Mouse (Mus musculus) cerebellum, adult (tissue): ENCODE measurements around the gene Zfp296.

Experiments used
- ATAC-seq: cut with Nextera tagmentation; 2 replicates; pipeline ENCODE4 v1.9.2; 2017; ENCODE audit warnings: mild to moderate bottlenecking, moderate library complexity, mixed read lengths; ENCODE audit not compliant: insufficient number of reproducible peaks, low FRiP score, low TSS enrichment

Gene Zfp296

GRCm38 (mm10) chr7:19561765-19562642 lies 15.1 kb upstream of the Zfp296 start:
- peak; percentile 73 for ATAC-seq

GRCm38 (mm10) chr7:19562643-19563410 lies 14.3 kb upstream of the Zfp296 start, which contains the start of gene Ppp1r37:
Gene Ppp1r37 (minus strand): TSS chr7:19563076.
- no peak for ATAC-seq

DNA sequence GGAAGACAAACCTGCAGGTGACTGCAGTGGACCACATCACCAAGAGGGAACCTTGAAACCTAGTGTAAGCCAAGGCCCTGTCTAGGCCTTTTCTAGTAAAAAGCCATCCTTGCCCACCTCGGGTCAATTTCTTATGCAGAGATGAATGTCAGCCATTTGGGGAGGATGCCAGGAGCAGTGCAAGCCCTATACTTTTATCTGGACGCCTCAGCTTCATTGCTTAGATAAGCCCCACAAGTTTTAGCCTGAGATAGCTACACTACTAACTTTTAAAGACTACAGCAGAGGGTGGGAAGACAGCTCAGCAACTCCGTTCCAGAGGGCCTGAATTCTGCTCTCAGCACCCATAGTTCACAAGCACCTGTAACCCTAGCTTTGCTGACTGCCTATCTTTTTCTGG lies 13.2 kb upstream of the Zfp296 start:
- ATAC-seq, result no peak

DNA sequence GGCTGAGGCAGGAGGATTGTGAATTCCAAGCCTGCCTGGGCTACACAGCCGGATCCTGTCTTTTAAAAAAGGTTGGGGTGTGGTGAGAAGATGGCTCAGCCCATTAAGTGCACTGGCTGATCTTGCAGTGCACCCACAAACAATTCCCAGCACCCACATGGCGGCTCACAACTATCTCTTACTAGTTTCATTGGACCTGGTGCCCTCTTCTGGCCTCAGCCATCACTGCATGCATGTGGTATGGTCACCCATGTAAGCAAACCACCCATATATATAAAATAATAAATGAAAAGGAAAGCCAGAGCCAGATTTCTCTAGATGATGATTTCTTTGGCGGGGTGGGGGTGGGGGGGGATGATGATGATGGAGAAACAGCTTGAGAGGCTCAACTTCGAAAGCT lies 12.6 kb upstream of the Zfp296 start:
- no peak for ATAC-seq

DNA sequence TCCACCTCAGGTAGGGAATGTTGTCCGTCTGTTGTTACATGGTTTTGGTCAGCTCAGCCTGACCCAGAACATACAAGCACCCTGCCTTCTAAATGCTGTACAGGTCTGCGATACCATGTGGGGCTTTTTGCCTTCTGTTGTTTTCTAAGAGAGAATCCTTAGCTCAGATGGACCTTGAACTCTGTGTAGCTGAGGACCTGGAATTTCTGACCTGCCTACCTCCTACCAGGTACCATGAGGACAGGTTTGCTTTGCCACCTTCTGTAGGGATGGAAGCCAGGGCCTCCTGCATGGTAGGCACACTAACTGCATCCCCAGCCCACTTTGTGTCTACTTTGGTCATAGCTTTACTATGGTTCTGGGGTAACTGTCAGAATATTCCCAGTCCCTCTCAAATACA lies 11.3 kb upstream of the Zfp296 start:
- ATAC-seq, result no peak

DNA sequence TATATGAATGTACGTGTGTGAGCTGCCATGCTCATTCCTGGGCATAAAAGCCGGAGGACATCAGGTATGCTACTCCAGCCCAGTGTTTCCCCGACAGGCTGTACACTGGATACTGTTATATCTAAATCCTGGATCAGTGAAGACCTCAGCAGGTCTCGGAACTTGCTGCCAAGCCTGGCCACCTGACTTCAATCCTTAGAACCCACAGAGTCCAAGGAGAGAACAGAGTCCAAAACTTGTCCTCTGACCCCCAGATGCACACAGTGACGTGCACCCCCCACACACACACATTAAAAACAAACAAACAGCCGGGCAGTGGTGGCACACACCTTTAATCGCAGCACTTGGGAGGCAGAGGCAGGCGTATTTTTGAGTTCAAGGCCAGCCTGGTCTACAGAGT lies 9.7 kb upstream of the Zfp296 start:
- no peak for ATAC-seq

DNA sequence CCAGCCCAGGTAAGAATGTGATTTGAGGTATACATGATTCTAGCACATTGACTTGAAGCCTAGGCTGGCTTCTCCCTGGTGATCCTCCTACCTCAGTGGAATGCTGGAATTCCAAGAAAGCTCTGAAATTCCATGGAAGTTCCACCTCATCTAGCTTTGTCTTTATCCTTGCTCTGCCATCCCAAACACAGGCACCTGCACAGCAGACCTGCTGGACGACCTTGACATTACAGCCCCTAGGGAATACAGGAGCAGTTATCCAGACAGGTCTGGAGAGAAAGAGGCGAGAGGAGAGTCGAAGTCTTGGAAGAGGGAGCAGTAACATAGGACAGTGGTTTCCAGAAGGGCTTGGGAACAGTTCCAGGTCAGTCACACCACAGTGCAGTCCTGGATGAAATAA lies 7.4 kb upstream of the Zfp296 start:
- no peak for ATAC-seq

DNA sequence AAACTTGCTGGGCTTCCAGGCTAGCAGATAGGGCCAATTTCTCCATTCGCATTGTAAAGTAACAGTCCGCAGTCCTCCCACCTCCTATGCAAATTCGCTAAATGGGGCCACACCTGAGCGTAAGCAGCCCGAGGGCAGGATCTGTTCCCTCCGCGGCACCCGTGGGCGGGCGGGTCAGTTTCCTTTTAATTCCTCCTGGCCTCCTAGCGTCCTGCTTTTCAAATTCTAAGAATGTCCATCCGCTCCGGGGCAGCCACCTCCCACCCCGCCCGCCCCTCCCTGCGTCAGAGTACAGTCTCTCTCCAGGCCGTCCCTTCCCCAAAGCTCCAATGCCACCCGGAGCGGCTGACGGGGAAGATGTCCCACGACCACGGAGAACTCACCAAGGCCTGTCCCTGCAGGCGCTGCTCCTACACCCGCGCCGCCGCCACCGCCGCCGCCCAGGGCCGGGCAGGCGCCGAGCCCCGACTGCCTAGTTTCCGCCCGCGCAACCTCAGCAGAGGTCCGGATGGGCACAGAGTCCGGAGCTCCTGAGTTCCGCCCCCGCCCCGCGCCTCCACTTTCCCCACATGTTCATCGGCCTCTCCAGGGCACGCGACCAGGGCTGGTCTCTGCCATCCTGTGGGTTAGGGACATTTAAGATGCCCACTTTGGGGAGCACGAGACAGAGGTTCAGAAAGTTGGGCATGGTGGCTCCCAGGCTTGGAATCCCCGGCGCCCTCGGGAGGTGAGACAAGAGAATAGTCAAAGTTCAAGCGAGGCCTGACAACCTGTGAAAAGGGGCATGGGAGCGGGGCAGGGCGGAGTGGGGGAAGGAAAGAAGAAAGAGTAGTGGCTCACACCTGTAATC lies 3.9 kb upstream of the Zfp296 start:
- peak; percentile 60; the same call in 1 of the 2 replicates for ATAC-seq

DNA sequence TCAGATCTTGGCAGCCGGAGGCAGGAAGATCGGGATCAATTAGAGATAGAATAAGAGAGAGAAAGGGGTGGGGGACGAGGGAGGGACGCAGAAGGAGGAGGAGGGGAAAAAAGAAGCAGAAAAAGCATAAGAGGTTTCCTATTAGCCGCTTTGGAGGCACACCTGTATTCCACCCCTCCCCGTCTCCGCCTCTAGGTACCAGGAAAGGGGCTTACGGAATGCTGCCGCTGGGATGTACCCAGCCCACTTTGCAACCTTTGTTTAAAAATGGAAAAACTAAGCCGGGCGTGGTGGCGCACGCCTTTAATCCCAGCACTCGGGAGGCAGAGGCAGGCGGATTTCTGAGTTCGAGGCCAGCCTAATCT lies 3.3 kb upstream of the Zfp296 start:
- ATAC-seq, result no peak

GRCm38 (mm10) chr7:19575559-19575958 lies 1.5 kb upstream of the Zfp296 start:
- ATAC-seq, result no peak

DNA sequence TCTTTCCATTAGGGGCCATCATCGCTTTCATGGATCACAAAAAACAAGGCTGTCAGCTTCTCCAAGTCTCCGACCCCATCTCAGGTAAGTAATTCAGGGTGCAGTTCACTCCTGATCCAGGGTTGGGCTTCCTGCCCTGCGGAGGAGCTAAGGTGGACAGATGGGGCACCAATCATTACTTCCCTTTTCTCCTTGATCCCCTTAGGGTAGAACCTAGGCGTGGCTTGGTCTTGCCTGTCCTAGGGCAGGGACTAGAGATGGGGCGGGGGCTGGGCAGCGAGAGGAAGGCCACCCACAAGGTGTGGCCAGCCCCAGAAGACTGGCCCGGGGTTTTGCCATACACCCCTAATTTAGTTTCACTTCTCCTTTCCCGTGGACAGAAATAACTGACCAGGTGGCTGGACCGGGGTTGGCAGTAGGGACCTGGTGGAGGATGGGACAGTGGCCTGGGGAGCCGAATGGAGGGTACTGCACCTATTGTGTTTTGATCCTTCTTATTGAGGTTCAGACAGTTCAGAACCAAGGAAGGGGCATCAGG lies 859 bp downstream of the Zfp296 start:
- peak; percentile 53; the same call in 1 of the 2 replicates for ATAC-seq

DNA sequence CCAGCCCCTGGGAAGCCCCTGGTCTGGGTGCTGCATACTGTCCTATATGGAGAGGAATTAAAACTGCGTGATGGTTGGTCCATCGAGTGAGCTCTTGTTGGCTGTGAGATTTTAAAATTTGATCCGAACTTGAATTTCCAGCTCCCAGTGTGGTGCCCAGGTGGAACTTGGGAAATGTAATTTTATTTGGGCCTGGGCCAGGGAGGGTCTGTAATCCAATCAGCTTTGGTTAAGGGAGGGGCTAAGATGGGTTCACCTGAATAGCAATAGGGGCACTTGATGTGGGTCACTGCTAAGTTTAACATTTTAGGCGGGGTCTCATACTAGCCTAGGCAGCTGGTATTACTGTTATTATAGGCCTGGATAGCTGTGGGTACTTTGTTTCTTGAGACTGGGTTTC lies 1.3 kb downstream of the Zfp296 start:
- no peak for ATAC-seq

GRCm38 (mm10) chr7:19579751-19580150 lies 2.7 kb downstream of the Zfp296 start:
- ATAC-seq, result no peak

DNA sequence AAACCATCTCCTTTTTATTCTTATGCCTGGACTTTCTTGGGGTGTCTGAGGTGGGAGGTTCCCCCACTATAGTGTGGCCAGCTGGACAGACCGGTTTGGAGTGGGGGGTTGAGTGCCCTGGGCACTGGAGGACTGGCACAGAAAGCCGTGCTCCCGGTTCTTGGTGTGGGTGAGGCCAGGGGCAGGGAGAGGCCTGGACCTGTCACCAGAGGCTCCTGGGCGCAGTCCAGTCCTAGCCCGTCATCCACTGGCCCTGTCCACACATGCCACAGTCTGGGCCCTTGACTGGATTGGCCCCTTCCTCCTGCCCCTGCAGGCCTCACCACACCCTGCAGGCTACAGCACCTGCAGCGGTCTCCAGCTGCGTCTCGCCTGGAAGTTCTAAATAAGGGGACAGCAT lies 3.5 kb downstream of the Zfp296 start:
- ATAC-seq, result no peak

DNA sequence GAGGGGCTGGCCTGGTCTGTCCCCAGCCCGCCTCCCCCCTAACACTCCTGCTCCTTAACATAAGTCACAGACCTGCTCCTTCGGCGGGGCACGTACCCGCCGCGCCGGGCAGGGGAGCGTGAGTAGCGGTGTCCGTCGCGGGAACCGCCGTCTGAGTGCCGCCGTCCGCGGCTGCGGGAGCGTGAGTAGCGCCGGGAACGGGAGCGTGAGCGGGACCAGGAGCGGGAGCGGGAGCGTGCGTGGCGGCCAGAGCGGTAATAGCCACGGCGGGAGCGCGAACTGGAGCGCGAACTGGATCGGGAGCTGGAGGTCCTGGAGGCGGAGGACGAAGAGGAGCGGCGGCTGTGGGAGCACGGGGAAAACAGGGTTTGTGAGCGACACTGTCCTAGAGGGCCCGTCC lies 9.2 kb downstream of the Zfp296 start:
- ATAC-seq, result no peak

DNA sequence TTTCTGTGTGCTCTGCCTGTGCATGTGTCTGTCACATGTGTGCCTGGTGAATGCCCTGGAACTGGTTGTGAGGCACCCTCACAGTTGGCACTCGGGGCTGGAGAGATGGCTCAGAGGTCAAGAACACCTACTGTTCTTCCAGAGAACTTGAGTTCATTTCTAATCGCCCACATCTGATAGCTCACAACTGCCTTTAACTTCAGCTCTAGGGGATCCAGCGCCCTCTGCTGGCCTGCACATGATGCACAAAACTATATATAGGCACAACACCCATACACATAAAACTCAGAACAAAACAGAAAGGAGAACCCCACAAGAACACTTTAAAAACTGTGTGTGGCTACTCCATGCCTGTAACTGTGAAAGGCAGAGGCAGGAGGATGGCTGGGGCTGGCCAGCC lies 12.1 kb downstream of the Zfp296 start:
- no peak for ATAC-seq

DNA sequence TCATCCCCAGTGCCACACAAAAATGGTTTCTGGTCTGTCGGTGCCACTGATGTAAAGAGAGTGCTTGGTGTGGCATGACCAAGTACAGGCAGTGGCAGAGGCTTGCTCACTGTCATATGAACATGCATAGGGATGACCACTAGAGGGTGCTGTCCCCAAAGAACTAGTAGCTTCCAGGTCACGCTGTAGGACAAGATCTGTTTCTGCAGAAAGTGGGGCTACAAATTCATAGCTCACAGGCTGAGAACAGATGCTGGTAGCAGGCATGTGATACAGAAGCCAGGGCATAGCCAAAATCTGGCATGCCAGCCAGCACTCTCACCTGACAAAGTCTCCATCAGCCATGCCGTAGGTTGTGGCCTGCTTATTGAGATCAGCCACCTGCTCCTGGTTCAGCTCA lies 12.8 kb downstream of the Zfp296 start:
- ATAC-seq, result peak; percentile 77

GRCm38 (mm10) chr7:19593061-19593730 lies 16.1 kb downstream of the Zfp296 start:
- no peak for ATAC-seq

- ATAC-seq, result 0 out of 2 replicates have a peak, but pooled peaks have one; percentile 26
Observed at GRCm38 (mm10) chr7:19600562-19600961, 23.5 kb downstream of the Zfp296 start.

DNA sequence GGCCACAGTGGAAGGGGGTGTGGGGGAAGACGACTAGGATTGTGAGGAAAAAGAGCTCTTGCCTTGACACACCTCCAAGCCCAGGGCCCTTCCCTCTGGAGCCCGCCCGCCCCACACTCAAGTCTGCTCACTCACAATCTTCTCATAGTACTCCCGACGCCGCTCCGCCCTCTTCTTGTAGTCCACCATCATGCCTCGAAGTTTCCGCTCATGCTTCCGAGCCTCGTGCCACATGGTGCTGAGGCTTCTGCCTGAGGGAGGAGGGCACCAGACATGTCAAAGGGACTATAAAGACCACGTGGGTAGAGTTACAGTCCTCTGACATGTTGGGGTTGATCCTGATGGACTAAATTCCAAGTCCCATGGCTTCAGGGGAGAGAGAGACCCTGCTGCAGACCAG lies 26.0 kb downstream of the Zfp296 start:
- ATAC-seq, result no peak
